Mouse (Mus musculus): ENCODE data around the gene Itpr1. TPM values are rescaled to one million over a fixed set of nuclear protein-coding genes. Genes with fewer than 3 reads are reported as not detected.
"Not testable (repeated sequence)": the region's sequence is repeated elsewhere in the genome, so short reads cannot be mapped to it uniquely, and the experiment has no call there.

Itpr1 gene
- polyA plus RNA-seq, 1 experiment from 2014 or later, result 9.0 TPM

DNA sequence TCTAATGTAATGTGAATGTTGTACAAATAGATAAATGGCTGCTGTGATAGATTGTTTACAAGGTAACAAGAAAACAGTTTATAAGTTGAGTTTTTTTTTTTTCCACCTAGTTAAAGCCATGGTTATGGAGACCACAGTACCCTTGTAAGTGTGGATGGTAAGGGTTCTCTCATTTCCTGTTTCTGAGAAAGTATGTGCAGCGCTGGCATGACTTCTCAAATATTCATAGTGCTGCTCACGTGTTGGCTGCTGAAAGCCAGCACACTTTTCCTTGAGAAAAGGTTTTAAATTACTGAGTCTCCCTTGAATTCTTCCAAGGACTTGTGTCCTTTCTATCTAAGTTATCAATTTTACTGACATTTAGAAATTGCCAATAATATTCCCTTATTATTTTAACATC, 350.1 kb downstream of the Itpr1 start:
- no peak for ATAC-seq
- no peaks in the 10 kb centered on the region for H3K9me3 ChIP-seq
- H3K4me3 ChIP-seq (replicated peaks), result no peak overlapping the region
- H3K36me3 ChIP-seq, result no peaks in the 10 kb centered on the region
- H3K27me3 ChIP-seq (replicated peaks), result no peaks in the 10 kb centered on the region
- H3K27ac ChIP-seq, result no peak overlapping the region
- H3K4me2 ChIP-seq (replicated peaks), result no peak overlapping the region
- WGBS, result 87% methylated on average over 2 of the region's 2 CpGs
- no peak overlapping the region for H3K9ac ChIP-seq
- no peaks in the 10 kb centered on the region for H3K4me1 ChIP-seq (replicated peaks)

DNA sequence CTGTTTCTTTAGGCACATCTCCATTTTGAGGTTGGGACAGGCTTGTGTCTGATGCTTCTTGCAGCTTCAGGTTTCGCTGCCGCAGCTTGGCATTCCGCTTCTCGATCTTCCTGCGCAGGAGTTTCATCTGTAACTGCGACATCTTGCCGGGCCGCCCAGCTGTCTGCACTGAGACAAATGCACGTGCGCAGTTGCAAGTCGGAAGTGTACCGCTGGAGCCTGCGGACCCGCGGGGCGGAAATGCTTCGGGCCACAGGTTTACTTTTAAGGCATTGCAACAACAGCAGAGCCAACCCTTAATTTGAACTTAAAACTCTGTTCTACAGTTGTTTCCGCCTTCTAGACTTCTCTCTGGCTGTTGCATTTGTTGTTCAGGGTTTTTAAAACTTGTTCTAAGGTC, 352.6 kb downstream of the Itpr1 start:
- WGBS, result 77% methylated on average over 18 of the region's 18 CpGs
- ATAC-seq, H3K9me3 ChIP-seq: not testable (repeated sequence)

DNA sequence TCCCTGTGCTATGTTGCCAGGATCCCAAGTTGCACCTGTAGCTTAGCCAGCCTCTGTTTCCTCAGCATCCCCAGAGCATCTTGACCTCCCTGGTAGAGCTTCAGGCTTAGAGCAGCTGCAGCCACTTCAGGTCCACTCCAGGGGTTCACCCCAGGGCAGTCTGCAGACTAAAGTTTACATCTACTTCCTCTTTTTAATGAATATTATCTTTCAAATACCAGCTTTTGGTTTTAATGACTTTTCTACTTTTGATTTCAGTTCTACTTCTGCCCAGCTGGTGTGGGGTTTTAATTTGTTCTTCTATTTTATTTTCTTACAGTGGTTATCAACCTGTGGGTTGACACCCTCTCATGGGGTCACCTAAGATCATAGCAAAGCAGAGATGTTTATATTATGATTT, 353.7 kb downstream of the Itpr1 start:
- no peak for ATAC-seq
- Histone ChIP-seq H3K4me2 (replicated peaks) (no peak overlapping the region), H3K27me3 (replicated peaks) (no peaks in the 10 kb centered on the region), H3K27ac (no peak overlapping the region), H3K9ac (no peak overlapping the region), H3K9me3 (no peaks in the 10 kb centered on the region), H3K36me3 (no peaks in the 10 kb centered on the region), H3K4me3 (replicated peaks) (no peak overlapping the region), H3K4me1 (replicated peaks) (peaks cover 13% of the 10 kb centered on the region)

More for the DNA sequence above, 352.6 kb downstream of the Itpr1 start:
- not testable (repeated sequence) for H3K4me3 ChIP-seq (replicated peaks); H3K36me3 ChIP-seq; H3K9ac ChIP-seq; H3K4me1 ChIP-seq (replicated peaks); H3K27me3 ChIP-seq (replicated peaks); H3K4me2 ChIP-seq (replicated peaks); H3K27ac ChIP-seq

DNA sequence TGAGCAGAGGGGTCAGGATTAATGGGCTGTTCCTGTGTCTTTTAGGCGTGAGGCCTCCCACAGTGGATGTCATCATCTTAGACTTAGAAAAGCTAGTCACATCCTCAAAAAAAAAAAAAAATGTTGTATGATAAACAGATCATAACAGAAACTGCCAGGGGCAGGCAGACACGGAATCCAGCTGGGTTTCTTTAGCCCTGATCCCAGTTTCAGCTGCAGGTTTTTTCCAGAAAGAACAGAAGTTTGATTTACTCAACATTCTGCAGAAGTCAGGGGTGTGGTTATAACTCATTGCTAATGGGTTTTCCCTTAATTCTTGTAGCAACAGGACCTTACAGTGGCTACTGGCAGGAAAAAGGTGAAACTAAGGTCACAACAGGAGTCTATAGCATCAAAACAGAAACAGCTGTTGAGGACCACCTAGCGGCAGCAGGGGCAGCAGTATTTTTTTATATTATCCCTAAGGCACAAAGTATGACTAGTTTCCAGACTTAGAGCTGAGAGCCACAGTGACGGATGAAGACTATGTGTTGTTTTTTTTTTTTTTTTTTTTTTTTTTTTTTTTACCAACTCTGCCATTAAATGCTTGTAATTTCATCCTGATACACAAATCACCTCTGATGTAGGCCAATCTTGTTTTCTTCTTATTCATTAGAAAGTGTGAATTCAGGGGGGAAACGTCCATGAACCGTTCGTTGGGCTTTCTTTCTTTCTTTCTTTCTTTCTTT, 356.7 kb downstream of the Itpr1 start:
- Histone ChIP-seq H3K4me3 (replicated peaks) (no peak overlapping the region), H3K9ac (no peak overlapping the region), H3K4me2 (replicated peaks) (no peak overlapping the region), H3K36me3 (no peaks in the 10 kb centered on the region), H3K27ac (peak overlapping the region; percentile 86; the same call in 1 of the 2 replicates), H3K9me3 (no peaks in the 10 kb centered on the region), H3K4me1 (replicated peaks) (peaks cover 19% of the 10 kb centered on the region), H3K27me3 (replicated peaks) (no peaks in the 10 kb centered on the region)
- WGBS, result 50% methylated on average over 7 of the region's 7 CpGs
- ATAC-seq, result no peak

DNA sequence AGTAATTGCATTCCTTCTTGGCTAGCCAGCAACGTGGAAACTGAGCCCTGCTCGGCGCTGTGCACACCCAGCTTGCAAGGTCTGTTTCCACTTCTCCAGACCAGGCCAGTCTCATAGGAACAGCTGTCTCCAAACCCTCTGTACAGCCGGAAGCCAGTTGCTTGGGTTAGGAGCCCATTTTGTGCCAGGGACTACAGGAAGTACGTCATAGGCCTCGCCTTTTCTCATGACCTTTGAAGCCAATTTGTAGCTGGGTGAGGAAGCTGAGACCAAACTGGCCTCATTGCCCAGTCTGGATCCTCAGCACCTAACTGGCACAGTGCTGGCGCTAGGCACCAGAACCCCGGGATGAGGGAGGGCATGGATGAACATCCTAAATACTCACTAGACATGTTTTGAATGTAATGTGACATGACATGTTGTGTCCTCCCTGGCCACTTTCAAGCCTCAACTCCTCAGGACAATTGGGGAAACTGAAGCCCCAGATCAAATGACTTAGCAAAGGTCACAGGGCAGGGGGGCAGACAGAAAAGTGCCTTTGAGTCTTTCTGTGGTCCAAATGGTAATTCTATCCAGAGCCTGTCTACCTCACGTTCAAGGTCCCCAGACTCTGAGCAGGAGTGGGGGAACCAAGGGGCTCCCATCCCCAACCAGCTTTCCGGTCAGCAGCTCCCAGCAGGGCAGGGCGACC, 357.6 kb downstream of the Itpr1 start:
- no peaks in the 10 kb centered on the region for H3K36me3 ChIP-seq
- H3K4me3 ChIP-seq (replicated peaks), result peak overlapping the region; percentile 36
- 26% methylated on average over 11 of the region's 11 CpGs for WGBS
- no peaks in the 10 kb centered on the region for H3K27me3 ChIP-seq (replicated peaks)
- H3K4me2 ChIP-seq (replicated peaks), result peak overlapping the region; percentile 68
- H3K27ac ChIP-seq, result peak overlapping the region; percentile 86
- ATAC-seq, result peak; percentile 41
- no peaks in the 10 kb centered on the region for H3K9me3 ChIP-seq
- peak overlapping the region; percentile 26; the same call in 1 of the 2 replicates for H3K9ac ChIP-seq
- peaks cover 19% of the 10 kb centered on the region for H3K4me1 ChIP-seq (replicated peaks)

DNA sequence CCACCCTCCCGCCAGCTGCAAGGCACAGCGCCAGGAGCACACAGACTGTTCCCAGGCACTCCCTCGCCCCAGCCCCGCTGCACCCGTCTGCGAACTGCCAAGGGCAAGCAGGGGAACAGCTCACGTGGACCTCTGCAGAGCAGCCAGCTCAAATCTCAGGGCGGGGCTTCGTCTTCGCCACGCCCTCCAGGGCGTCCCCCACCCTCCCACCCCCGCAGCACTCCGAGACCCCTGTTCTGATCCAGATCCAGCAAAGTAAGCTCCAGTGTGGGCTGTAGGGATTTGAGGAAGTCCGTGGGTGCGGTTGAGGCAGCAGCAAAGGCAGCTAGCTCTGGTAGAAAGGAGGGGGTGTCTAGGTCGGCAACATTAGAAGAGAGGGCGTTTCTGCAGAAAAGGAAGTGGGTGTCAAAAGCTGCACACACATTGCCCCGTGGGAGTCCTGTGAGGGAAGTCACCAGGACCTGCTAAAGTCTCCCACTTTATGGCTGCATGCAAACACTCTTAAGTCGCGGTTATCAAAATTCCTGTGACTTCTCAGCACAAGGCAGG, 358.2 kb downstream of the Itpr1 start:
- whole genome bisulfite sequencing, result under 1% methylated on average over 21 of the region's 21 CpGs
- H3K4me1 ChIP-seq (replicated peaks), result peaks cover 19% of the 10 kb centered on the region
- H3K27ac ChIP-seq, result peak overlapping the region; percentile 86
- H3K4me2 ChIP-seq (replicated peaks), result peak overlapping the region; percentile 68
- H3K9ac ChIP-seq, result peak overlapping the region; percentile 26; the same call in 1 of the 2 replicates
- peak overlapping the region; percentile 36 for H3K4me3 ChIP-seq (replicated peaks)
- no peaks in the 10 kb centered on the region for H3K27me3 ChIP-seq (replicated peaks)
- ATAC-seq, result peak; percentile 96
- no peaks in the 10 kb centered on the region for H3K36me3 ChIP-seq
- no peaks in the 10 kb centered on the region for H3K9me3 ChIP-seq

DNA sequence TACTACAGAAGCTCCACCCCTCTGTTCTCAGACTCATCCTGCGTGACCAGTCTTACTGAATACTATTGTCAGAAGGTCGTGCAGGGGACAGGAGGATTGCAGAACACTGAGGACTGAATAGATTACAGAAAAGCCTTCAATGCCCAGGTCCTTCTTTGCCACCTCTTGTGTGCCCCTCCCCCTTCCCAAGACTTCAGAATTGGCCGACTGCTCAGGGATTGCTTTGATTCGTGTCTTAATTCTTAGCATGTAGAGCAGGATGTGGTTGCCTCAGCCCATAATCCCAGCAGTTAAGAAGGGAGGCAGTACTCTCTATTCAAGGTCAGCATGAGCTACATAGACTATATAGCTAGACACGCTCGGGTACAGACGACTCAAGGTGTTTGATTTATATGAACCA, 359.8 kb downstream of the Itpr1 start:
- Histone ChIP-seq H3K4me3 (replicated peaks) (no peak overlapping the region), H3K4me2 (replicated peaks) (no peak overlapping the region), H3K9me3 (no peaks in the 10 kb centered on the region), H3K27me3 (replicated peaks) (no peaks in the 10 kb centered on the region), H3K9ac (no peak overlapping the region), H3K27ac (no peak overlapping the region), H3K36me3 (no peaks in the 10 kb centered on the region), H3K4me1 (replicated peaks) (peaks cover 19% of the 10 kb centered on the region)
- ATAC-seq, result no peak
- 49% methylated on average over 7 of the region's 7 CpGs for WGBS

DNA sequence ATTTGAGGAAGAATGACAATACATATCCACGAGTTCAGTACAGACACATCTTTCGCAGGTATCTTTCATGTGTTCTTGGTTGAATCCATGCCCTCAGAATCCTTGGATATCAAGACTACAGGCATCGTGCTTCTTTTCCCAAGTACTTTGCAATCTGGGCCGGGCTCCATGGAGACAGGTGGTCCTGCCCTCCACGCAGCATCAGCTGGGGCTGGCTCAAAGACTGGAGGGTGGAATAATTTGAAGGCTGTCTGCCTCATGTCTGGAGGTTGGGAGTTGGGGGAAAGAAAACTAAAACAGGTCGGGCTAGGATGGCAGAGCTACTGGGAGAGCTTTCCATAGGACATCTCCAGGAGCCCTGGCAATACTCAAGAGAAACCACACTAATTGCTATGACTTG, 364.2 kb downstream of the Itpr1 start:
- no peaks in the 10 kb centered on the region for H3K9me3 ChIP-seq
- 93% methylated on average over 6 of the region's 6 CpGs for WGBS

DNA sequence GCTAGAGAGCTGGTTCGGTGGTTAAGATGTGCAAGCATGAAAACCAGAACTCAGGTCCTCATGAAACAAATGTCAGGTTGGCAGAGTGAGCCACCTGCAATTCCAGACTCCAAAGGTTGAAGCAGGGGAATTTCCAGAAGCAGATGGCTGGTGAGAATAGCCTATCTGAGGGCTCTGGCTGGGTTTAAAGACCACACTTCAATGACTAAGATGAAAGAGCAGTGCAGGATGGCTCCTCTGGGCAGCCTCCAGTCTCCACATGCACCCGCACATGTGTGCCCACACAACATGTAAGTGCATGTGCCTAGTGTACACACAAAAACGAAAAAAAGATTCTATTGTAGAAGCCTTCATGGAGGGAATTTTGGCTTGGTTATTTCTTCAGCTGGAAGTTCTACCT, 375.5 kb downstream of the Itpr1 start:
- H3K4me1 ChIP-seq (replicated peaks), result no peaks in the 10 kb centered on the region
- no peaks in the 10 kb centered on the region for H3K27me3 ChIP-seq (replicated peaks)
- no peak overlapping the region for H3K4me2 ChIP-seq (replicated peaks)
- no peaks in the 10 kb centered on the region for H3K36me3 ChIP-seq
- 79% methylated on average over 3 of the region's 3 CpGs for WGBS
- H3K9ac ChIP-seq, result no peak overlapping the region
- no peak overlapping the region for H3K4me3 ChIP-seq (replicated peaks)
- no peak overlapping the region for H3K27ac ChIP-seq
- H3K9me3 ChIP-seq, result no peaks in the 10 kb centered on the region
- peak; percentile 55; the same call in 1 of the 2 replicates for ATAC-seq

More for the DNA sequence above, 364.2 kb downstream of the Itpr1 start:
- H3K4me3 ChIP-seq (replicated peaks), result no peak overlapping the region
- peaks cover 6% of the 10 kb centered on the region; the same call in 1 of the 2 replicates for H3K4me1 ChIP-seq (replicated peaks)
- H3K36me3 ChIP-seq, result no peaks in the 10 kb centered on the region
- no peak overlapping the region for H3K27ac ChIP-seq
- H3K27me3 ChIP-seq (replicated peaks), result no peaks in the 10 kb centered on the region
- no peak overlapping the region for H3K9ac ChIP-seq
- no peak overlapping the region for H3K4me2 ChIP-seq (replicated peaks)
- no peak for ATAC-seq

DNA sequence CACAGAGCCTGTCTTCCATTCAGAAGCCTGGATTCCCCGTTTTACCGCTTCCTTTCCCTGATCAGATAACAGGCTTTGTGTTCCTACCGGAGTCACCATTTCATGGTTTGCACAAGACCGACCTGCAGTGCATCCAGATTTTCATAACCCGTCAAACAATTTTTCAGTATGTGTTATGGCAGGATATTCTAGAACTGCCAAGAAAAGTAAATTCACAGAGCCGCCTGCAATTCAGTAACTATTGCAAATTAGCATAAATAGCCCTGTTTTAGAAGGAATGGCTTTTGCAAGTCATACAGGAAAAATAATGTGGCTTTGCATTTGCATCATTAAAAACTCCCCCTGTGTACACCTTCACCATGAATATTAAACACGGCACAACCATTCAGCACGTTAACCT, 379.3 kb downstream of the Itpr1 start:
- Histone ChIP-seq H3K27ac (no peak overlapping the region), H3K4me2 (replicated peaks) (no peak overlapping the region)
- WGBS, result 64% methylated on average over 8 of the region's 8 CpGs

DNA sequence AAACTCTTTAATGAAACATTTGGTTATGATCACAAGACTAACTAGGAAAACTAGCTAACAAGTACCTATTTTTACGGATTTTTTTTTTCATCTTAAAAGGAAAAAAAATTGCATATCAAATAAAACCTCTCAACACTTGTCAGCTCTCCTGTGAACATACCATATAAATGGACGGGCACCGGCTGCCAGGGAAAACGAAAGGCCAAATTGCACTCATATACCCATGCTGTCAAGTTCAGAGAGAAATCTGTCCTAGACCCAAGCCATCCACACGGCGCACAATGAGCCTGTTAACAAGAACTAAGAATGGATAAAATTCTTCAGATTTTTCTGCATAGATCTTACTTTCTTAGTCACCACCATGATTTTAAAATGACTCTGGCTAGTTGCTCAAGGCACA, 379.7 kb downstream of the Itpr1 start:
- ATAC-seq, result no peak
- H3K36me3 ChIP-seq, result no peaks in the 10 kb centered on the region
- H3K4me3 ChIP-seq (replicated peaks), result no peak overlapping the region

More for the DNA sequence above, 379.3 kb downstream of the Itpr1 start:
- H3K4me1 ChIP-seq (replicated peaks), result no peaks in the 10 kb centered on the region
- H3K36me3 ChIP-seq, result no peaks in the 10 kb centered on the region
- ATAC-seq, result no peak
- H3K9me3 ChIP-seq, result no peaks in the 10 kb centered on the region
- no peak overlapping the region for H3K9ac ChIP-seq
- H3K27me3 ChIP-seq (replicated peaks), result no peaks in the 10 kb centered on the region
- H3K4me3 ChIP-seq (replicated peaks), result no peak overlapping the region

DNA sequence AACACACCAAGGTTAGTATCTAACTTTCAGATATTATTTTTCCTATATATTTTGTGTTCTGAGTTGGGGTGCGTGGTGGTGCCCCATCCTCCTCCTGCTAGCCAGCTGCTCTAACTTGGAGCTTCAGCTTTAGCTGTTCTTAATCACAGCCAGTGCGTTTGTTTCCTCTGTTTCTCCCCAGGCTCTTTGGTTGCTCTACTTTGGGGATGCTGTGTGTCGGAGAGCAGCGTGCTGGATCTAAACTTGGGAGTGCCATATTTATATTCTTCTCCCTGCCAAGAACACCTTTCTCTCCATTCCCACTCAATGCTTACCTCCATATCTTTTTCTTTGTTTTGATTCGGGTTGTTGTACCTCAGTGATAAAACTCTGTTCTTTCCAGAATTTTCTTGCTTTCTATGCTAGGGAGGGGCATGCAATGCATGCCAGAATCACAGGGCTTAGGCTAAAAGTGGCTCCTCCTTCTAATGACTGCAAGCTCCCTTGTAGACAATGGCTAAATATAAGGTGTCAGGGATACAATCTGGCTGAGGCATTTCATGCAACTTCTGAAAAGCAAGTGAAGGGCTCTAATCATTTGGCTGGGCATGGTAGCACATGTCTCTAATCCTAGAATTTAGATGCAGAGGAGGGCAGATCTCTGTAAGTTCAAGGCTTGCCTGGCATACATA, 381.4 kb downstream of the Itpr1 start:
- H3K27ac ChIP-seq, result no peak overlapping the region
- no peak overlapping the region for H3K9ac ChIP-seq
- no peaks in the 10 kb centered on the region for H3K9me3 ChIP-seq
- H3K4me1 ChIP-seq (replicated peaks), result no peaks in the 10 kb centered on the region
- H3K4me2 ChIP-seq (replicated peaks), result no peak overlapping the region
- H3K36me3 ChIP-seq, result no peaks in the 10 kb centered on the region
- ATAC-seq, result no peak
- no peaks in the 10 kb centered on the region for H3K27me3 ChIP-seq (replicated peaks)
- no peak overlapping the region for H3K4me3 ChIP-seq (replicated peaks)
- WGBS, result 78% methylated on average over 5 of the region's 5 CpGs

More for the DNA sequence above, 379.7 kb downstream of the Itpr1 start:
- WGBS, result 85% methylated on average over 6 of the region's 6 CpGs
- no peak overlapping the region for H3K9ac ChIP-seq
- H3K9me3 ChIP-seq, result no peaks in the 10 kb centered on the region
- no peaks in the 10 kb centered on the region for H3K27me3 ChIP-seq (replicated peaks)
- H3K4me2 ChIP-seq (replicated peaks), result no peak overlapping the region
- no peak overlapping the region for H3K27ac ChIP-seq
- no peaks in the 10 kb centered on the region for H3K4me1 ChIP-seq (replicated peaks)

Measured in intestine, embryonic 15.5 days (tissue).